Mouse (Mus musculus) heart, postnatal 0 days (tissue): ENCODE results near the gene Lonrf3. TPM values are rescaled to one million over a fixed set of nuclear protein-coding genes. Genes with fewer than 3 reads are reported as not detected.
A peak's percentile ranks its signal among the peaks of the same experiment; 100 is the strongest.

Experiments used
- ATAC-seq: fragments of 200-750 bp; cut with Nextera tagmentation; 2 replicates; pipeline ENCODE4 v1.8.0; 2017; ENCODE audit warnings: low read depth, moderate number of reproducible peaks, moderate library complexity; ENCODE audit not compliant: insufficient read depth
- DNase-seq: peaks from one replicate; pipeline ENCODE4 v3.0.0-alpha.2; 2016; ENCODE audit warnings: low spot score
- H3K27ac ChIP-seq: fragments of 300-500 bp; sonication (generic); 2 replicates; pipeline ENCODE4 v1.5.1; 2014; ENCODE audit warnings: low read depth, mild to moderate bottlenecking
- H3K27me3 ChIP-seq: fragments of 300-500 bp; sonication (generic); 2 replicates; pipeline ENCODE4 v1.6.1; 2014; ENCODE audit warnings: low read length, mixed read lengths; ENCODE audit not compliant: control insufficient read depth, insufficient read depth
- H3K36me3 ChIP-seq: fragments of 300-500 bp; sonication (generic); replicated peaks from 2 replicates; pipeline ENCODE4 v1.6.1; 2014; ENCODE audit warnings: low read length, mixed read lengths; ENCODE audit not compliant: control insufficient read depth, insufficient read depth
- H3K4me1 ChIP-seq: fragments of 300-500 bp; sonication (generic); 2 replicates; pipeline ENCODE4 v1.6.1; 2014; ENCODE audit warnings: antibody characterized with exemption; ENCODE audit not compliant: control insufficient read depth, insufficient read depth
- H3K4me2 ChIP-seq: fragments of 300-500 bp; sonication (generic); 2 replicates; pipeline ENCODE4 v1.6.1; 2014; ENCODE audit warnings: low read depth, mild to moderate bottlenecking, low read length, moderate library complexity
- H3K4me3 ChIP-seq: fragments of 300-500 bp; sonication (generic); 2 replicates; pipeline ENCODE4 v1.5.1; 2014; ENCODE audit warnings: low read depth, low read length
- H3K9ac ChIP-seq: fragments of 300-500 bp; sonication (generic); replicated peaks from 2 replicates; pipeline ENCODE4 v1.6.1; 2014; ENCODE audit warnings: low read depth, low read length, mixed read lengths
- H3K9me3 ChIP-seq: fragments of 300-500 bp; sonication (generic); replicated peaks from 2 replicates; pipeline ENCODE4 v1.6.1; 2016; ENCODE audit warnings: low read length; ENCODE audit not compliant: control insufficient read depth
- CTCF ChIP-seq: IDR thresholded peaks from 2 replicates; pipeline ENCODE4 v1.5.1; 2016; ENCODE audit warnings: antibody characterized with exemption, control low read depth, low read depth
- EP300 ChIP-seq: IDR thresholded peaks from 2 replicates; pipeline ENCODE4 v1.6.1; 2016; ENCODE audit warnings: antibody characterized with exemption, low read depth
- WGBS: fragments of 180-500 bp; shearing (Covaris S2); extraction: QIAGEN DNeasy Blood & Tissue Kit; methylation state at CpG from one replicate; pipeline ENCODE4 v1.1.7; 2014; 5-methylcytosine and 5-hydroxymethylcytosine counted together
- polyA plus RNA-seq: library from polyadenylated mRNA; unstranded; fragments of >200 nt; fragmentation: Nextera tagmentation; extraction: Ambion mirVana; gene quantifications from 2 replicates; pipeline ENCODE4 v1.2.1, GENCODE M21; 2015
- total RNA-seq: library from RNA; depleted of rRNA; stranded (reverse); fragments of >200 nt; gene quantifications from 2 replicates; pipeline ENCODE4 v1.2.3, GENCODE M21; 2014; ENCODE audit warnings: low replicate concordance

Gene Lonrf3
- total and polyA plus RNA-seq, 2 experiments from 2014 or later, result 0.10 to 10.8 TPM

- ATAC-seq (peak; percentile 44), DNase-seq (no peak)
- H3K4me2 ChIP-seq, result peak overlapping the region; percentile 83
- WGBS, result 14% methylated on average over 26 of the region's 44 CpGs
- 0 out of 2 replicates have a peak overlapping the region, but pooled peaks have one; percentile 26 for H3K9ac ChIP-seq
- no peaks in the 10 kb centered on the region for H3K4me1 ChIP-seq
- no peaks in the 10 kb centered on the region for H3K9me3 ChIP-seq
- TF ChIP-seq CTCF (no peak), EP300 (no peak)
- peak overlapping the region; percentile 50 for H3K4me3 ChIP-seq
- H3K27ac ChIP-seq, result no peak overlapping the region
- H3K27me3 ChIP-seq, result peaks cover 20% of the 10 kb centered on the region; the same call in 1 of the 2 replicates
- no peaks in the 10 kb centered on the region for H3K36me3 ChIP-seq
These were observed 1.8 kb downstream of the Lonrf3 start for GRCm38 (mm10) chrX:36329849-36330411.

DNA sequence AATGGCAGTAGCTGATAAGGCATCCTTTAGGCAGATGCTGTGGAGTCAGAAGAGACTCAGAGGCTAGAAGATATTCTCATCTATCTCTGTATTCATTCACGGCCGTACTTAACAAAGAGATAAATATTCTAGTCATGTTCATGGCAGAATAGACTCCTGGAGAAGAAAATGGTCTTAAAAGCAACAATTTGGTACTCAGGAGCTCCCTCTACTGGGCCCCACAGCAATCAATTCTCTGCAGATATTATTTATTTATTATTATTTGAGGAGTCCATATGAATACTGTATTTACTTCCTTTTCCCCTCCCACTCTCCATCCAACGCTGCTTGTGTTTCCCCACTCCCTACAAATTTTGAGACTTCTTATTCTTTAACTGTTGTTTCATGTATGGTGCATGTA lies 24.3 kb downstream of the Lonrf3 start:
- ATAC-seq (no peak), DNase-seq (peak; percentile 12)
- Histone ChIP-seq H3K4me3 (no peak overlapping the region), H3K27ac (no peak overlapping the region), H3K4me1 (no peaks in the 10 kb centered on the region), H3K9me3 (no peaks in the 10 kb centered on the region), H3K27me3 (no peaks in the 10 kb centered on the region), H3K36me3 (no peaks in the 10 kb centered on the region), H3K4me2 (no peak overlapping the region), H3K9ac (no peak overlapping the region)
- no peak for TF ChIP-seq EP300
- peak; percentile 25; the same call in 1 of the 2 replicates for TF ChIP-seq CTCF
- WGBS, result 38% methylated on average over 3 of the region's 3 CpGs

DNA sequence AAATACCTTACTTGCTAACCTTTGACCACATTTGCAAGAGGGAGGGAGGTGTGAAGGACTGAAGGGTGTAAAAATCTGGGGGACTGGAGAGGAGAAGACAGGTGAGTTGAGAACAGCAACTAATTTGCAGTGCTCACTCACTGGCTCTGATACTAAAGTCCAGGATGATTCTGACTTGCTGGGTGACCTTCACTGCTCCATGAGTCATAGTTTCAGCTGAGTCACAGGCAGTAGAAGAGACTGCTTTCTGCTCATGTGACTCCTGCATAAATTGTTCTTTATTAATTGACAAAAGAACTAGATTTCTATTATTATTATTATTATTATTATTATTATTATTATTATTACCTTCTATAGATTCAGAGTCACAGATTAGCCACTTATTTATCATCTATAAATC lies 57.2 kb downstream of the Lonrf3 start:
- Histone ChIP-seq H3K27ac (no peak overlapping the region), H3K36me3 (no peaks in the 10 kb centered on the region), H3K4me2 (no peak overlapping the region), H3K27me3 (no peaks in the 10 kb centered on the region), H3K9me3 (no peaks in the 10 kb centered on the region), H3K4me1 (no peaks in the 10 kb centered on the region), H3K9ac (no peak overlapping the region), H3K4me3 (no peak overlapping the region)
- no peak for DNase-seq
- ATAC-seq, result no peak
- TF ChIP-seq EP300, result no peak
- no peak for TF ChIP-seq CTCF

- H3K27ac ChIP-seq, result no peak overlapping the region
- TF ChIP-seq EP300 (no peak), CTCF (no peak)
- H3K27me3 ChIP-seq, result no peaks in the 10 kb centered on the region
- no peak overlapping the region for H3K9ac ChIP-seq
- WGBS, result 47% methylated on average over 3 of the region's 3 CpGs
- DNase-seq, result no peak
- no peak overlapping the region for H3K4me3 ChIP-seq
- no peaks in the 10 kb centered on the region for H3K36me3 ChIP-seq
- no peaks in the 10 kb centered on the region for H3K9me3 ChIP-seq
- H3K4me1 ChIP-seq, result no peaks in the 10 kb centered on the region
- H3K4me2 ChIP-seq, result no peak overlapping the region
- no peak for ATAC-seq
These were observed 61.8 kb downstream of the Lonrf3 start for GRCm38 (mm10) chrX:36389971-36390370.

GRCm38 (mm10) chrX:36390503-36390902 lies 62.4 kb downstream of the Lonrf3 start:
- Histone ChIP-seq H3K4me3 (no peak overlapping the region), H3K4me2 (no peak overlapping the region), H3K27me3 (no peaks in the 10 kb centered on the region), H3K9me3 (no peaks in the 10 kb centered on the region), H3K27ac (no peak overlapping the region), H3K4me1 (no peaks in the 10 kb centered on the region), H3K36me3 (no peaks in the 10 kb centered on the region), H3K9ac (no peak overlapping the region)
- DNase-seq, result no peak
- no peak for ATAC-seq
- 39% methylated on average over 2 of the region's 2 CpGs for WGBS
- no peak for TF ChIP-seq CTCF
- TF ChIP-seq EP300, result no peak

DNA sequence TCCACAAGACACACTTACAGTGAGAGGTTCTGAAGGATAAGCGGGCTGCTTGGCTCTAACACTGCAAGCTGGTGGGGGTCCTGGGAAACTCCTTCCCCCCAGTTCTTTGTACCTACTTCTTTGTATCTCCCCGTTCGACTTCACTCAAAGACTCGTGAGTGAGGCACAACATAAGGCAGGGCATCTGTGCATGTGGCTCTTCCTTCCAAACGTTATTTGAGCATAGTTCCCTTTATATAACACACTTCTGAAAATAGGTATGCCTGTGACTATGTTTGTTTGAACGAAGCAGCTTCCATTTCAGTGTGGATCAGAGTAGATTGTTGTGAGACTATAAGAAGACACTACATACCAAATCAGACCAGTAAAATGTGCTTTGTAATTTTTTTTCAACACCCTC lies 64.5 kb downstream of the Lonrf3 start:
- WGBS, result 56% methylated on average over 6 of the region's 6 CpGs
- Histone ChIP-seq H3K4me2 (no peak overlapping the region), H3K9me3 (no peaks in the 10 kb centered on the region), H3K36me3 (no peaks in the 10 kb centered on the region), H3K4me1 (no peaks in the 10 kb centered on the region), H3K27me3 (no peaks in the 10 kb centered on the region), H3K27ac (no peak overlapping the region), H3K9ac (no peak overlapping the region), H3K4me3 (no peak overlapping the region)
- DNase-seq (no peak), ATAC-seq (no peak)
- TF ChIP-seq CTCF (no peak), EP300 (no peak)
